Mouse (Mus musculus) spleen, adult 2 months (tissue): ENCODE results near the gene Mark2.

ENCODE experiments used
- CTCF ChIP-seq: fragments of 200-500 bp; IDR thresholded peaks from 2 replicates; pipeline ENCODE4 v1.5.1; 2011; ENCODE audit warnings: mild to moderate bottlenecking, inconsistent platforms; ENCODE audit not compliant: insufficient read depth, insufficient read length, insufficient replicate concordance; ENCODE audit errors: extremely low read depth
- POLR2A ChIP-seq: fragments of 200-500 bp; IDR thresholded peaks from 2 replicates; pipeline ENCODE4 v1.6.1; 2011; ENCODE audit warnings: low read depth, low read length, inconsistent platforms

- no peak for TF ChIP-seq CTCF
- no peak for TF ChIP-seq POLR2A
Measured at GRCm38 (mm10) chr19:7267091-7267741, 74.4 kb downstream of the Mark2 start, which contains the start of gene Rcor2.
